Mouse (Mus musculus): Measurements from ENCODE around the gene Tmem176a.
"Not testable (repeated sequence)": the region's sequence is repeated elsewhere in the genome, so short reads cannot be mapped to it uniquely, and the experiment has no call there.

Tmem176a gene

GRCm38 (mm10) chr6:48840371-48840969, at the start of gene Tmem176a:
TSS of gene Tmem176a (plus strand) at chr6:48840919.
- no peak for DNase-seq (ENCODE audit: extremely low spot score, low read depth, low spot score)

- no peak for DNase-seq (ENCODE audit: extremely low spot score, low read depth, low spot score)
Observed at GRCm38 (mm10) chr6:48801897-48802296, 38.8 kb upstream of the Tmem176a start.

GRCm38 (mm10) chr6:48803406-48804051, 37.2 kb upstream of the Tmem176a start:
- no peak for DNase-seq (ENCODE audit: extremely low spot score, low read depth, low spot score)

- no peak for DNase-seq (ENCODE audit: extremely low spot score, low read depth, low spot score)
Observed at GRCm38 (mm10) chr6:48804346-48804745, 36.4 kb upstream of the Tmem176a start.

GRCm38 (mm10) chr6:48806746-48807145, 34.0 kb upstream of the Tmem176a start:
- DNase-seq (ENCODE audit: extremely low spot score, low read depth, low spot score) = no peak

- DNase-seq (ENCODE audit: extremely low spot score, low read depth, low spot score) = no peak
Observed at GRCm38 (mm10) chr6:48809494-48810219, 31.1 kb upstream of the Tmem176a start.

GRCm38 (mm10) chr6:48815013-48815412, 25.7 kb upstream of the Tmem176a start:
- no peak for DNase-seq (ENCODE audit: extremely low spot score, low read depth, low spot score)

- DNase-seq (ENCODE audit: extremely low spot score, low read depth, low spot score) = peak; percentile 49
Observed at GRCm38 (mm10) chr6:48817815-48818214, 22.9 kb upstream of the Tmem176a start.

- DNase-seq (ENCODE audit: extremely low spot score, low read depth, low spot score) = not testable (repeated sequence)
Observed at GRCm38 (mm10) chr6:48821991-48822785, 18.5 kb upstream of the Tmem176a start.

GRCm38 (mm10) chr6:48825016-48825415, 15.7 kb upstream of the Tmem176a start:
- no peak for DNase-seq (ENCODE audit: extremely low spot score, low read depth, low spot score)

- DNase-seq (ENCODE audit: extremely low spot score, low read depth, low spot score) = no peak
Observed at GRCm38 (mm10) chr6:48828976-48829375, 11.7 kb upstream of the Tmem176a start.

GRCm38 (mm10) chr6:48829651-48830050, 11.1 kb upstream of the Tmem176a start:
- DNase-seq (ENCODE audit: extremely low spot score, low read depth, low spot score) = no peak

GRCm38 (mm10) chr6:48830241-48830640, 10.5 kb upstream of the Tmem176a start:
- DNase-seq (ENCODE audit: extremely low spot score, low read depth, low spot score) = no peak

- no peak for DNase-seq (ENCODE audit: extremely low spot score, low read depth, low spot score)
Observed at GRCm38 (mm10) chr6:48831141-48831540, 9.6 kb upstream of the Tmem176a start.

GRCm38 (mm10) chr6:48832426-48832825, 8.3 kb upstream of the Tmem176a start:
- DNase-seq (ENCODE audit: extremely low spot score, low read depth, low spot score) = no peak

GRCm38 (mm10) chr6:48833515-48833914, 7.2 kb upstream of the Tmem176a start:
- no peak for DNase-seq (ENCODE audit: extremely low spot score, low read depth, low spot score)

GRCm38 (mm10) chr6:48835241-48835640, 5.5 kb upstream of the Tmem176a start:
- no peak for DNase-seq (ENCODE audit: extremely low spot score, low read depth, low spot score)

GRCm38 (mm10) chr6:48836146-48836545, 4.6 kb upstream of the Tmem176a start:
- no peak for DNase-seq (ENCODE audit: extremely low spot score, low read depth, low spot score)

GRCm38 (mm10) chr6:48837516-48837915, 3.2 kb upstream of the Tmem176a start:
- DNase-seq (ENCODE audit: extremely low spot score, low read depth, low spot score) = no peak

GRCm38 (mm10) chr6:48838321-48839080, 2.2 kb upstream of the Tmem176a start:
- DNase-seq (ENCODE audit: extremely low spot score, low read depth, low spot score) = no peak

Data from hindlimb bud, embryonic 11.5 days (tissue).